Mouse (Mus musculus) adrenal gland, adult 18-20 months (tissue): ENCODE results near the gene Rpp25l. TPM values are rescaled to one million over a fixed set of nuclear protein-coding genes. Genes with fewer than 3 reads are reported as not detected.

Experiments
- DNase-seq, 2 experiments: peaks; one replicate each; pipeline ENCODE4 v3.0.0; 2021 to 2022; ENCODE audit warnings: low spot score in 2 of 2
- total RNA-seq, 2 experiments: library from RNA; stranded (reverse); gene quantifications; 1 replicate in 1 of 2; 2 replicates in 1 of 2; pipeline ENCODE4 v1.2.3; 2021

The Rpp25l gene
- total RNA-seq, 2 experiments from 2014 or later, result 34.3 to 37.0 TPM

- no peak for DNase-seq
Measured at GRCm38 (mm10) chr4:41672522-41672963, 40.8 kb downstream of the Rpp25l start.

- DNase-seq, result no peak
Measured at GRCm38 (mm10) chr4:41671963-41672480, 41.3 kb downstream of the Rpp25l start.

DNA sequence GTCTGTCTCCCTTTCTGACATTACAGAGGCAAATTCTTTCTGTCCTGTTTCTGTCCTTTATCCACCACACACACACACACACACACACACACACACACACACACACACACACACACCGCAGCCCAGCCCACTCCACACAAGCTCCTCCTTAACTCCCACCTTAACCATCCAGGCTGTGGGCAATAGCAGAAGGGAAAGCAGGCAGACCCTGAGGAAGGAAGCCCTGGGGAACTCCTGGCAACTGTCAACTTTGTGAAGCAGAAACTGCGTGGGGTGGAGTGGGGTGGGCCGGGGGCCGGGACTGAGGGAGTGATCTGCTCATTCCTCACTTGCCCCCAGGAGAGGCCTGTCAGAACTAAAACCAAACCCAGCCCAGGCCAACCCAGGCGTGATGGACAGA lies 41.8 kb downstream of the Rpp25l start:
- DNase-seq, result no peak

GRCm38 (mm10) chr4:41670836-41671235 lies 42.5 kb downstream of the Rpp25l start:
- no peak for DNase-seq

- DNase-seq, result no peak
Measured at GRCm38 (mm10) chr4:41666646-41667045, 46.7 kb downstream of the Rpp25l start.

GRCm38 (mm10) chr4:41665009-41665675 lies 48.2 kb downstream of the Rpp25l start:
- DNase-seq, result no peak

DNA sequence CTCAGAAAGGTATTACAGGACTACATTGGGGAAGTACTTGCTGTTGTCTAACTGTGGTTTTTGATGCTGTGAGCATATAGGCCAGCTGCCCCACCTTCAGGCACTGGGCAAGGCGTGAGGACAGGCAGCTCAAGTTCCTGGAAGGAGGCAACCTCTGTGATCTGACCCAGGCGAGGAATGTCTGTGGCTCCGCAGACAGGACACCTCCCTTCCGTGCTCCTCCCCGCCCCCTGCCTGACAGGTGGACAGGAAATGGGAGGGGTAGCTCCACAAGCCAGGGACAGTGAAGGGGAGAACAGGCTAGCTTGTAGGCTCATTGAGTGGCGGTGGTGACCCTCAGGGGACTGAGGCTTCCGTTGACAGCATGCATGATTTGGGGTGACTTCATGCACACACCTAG lies 48.8 kb downstream of the Rpp25l start:
- no peak for DNase-seq

- DNase-seq, result no peak
Measured at GRCm38 (mm10) chr4:41663614-41664013, 49.7 kb downstream of the Rpp25l start.

DNA sequence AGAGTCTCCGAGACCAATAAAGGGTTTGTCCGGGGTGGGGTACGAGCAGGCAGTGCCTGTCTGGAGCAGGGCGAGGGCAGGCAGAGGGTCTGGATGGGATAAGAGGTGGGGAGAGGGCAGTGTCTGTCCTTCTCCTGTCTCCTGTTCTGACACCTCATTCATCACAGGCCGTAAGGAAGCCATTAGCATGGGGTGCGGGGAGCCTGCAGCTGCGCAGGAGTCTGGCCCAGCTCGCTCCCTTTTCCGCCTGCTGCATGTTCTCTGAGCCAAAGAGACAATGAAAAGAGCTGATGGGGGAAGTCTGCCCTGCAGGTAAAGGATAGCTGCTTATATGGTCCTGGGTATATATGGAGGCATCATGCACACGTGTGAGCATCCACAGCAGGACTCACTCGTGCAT lies 50.6 kb downstream of the Rpp25l start:
- no peak for DNase-seq

Other genes starting within 250 kb of the Rpp25l start
- under 1 TPM; 0.90 to 0.93 TPM for gene Kif24, start 248.6 kb downstream of the Rpp25l start, total RNA-seq
- 10 to 100 TPM; 25.6 to 27.0 TPM for gene Nudt2, start 248.4 kb downstream of the Rpp25l start, total RNA-seq
- gene AI464131, start 210.5 kb downstream of the Rpp25l start, total RNA-seq, result 10 to 100 TPM; 11.6 to 12.4 TPM
- gene 1110017D15Rik, start 196.2 kb downstream of the Rpp25l start, total RNA-seq, result 1 to 10 TPM in 1 of 2 experiments, under 1 TPM in 1; 0.60 to 1.1 TPM
- 10 to 100 TPM; 15.7 to 20.2 TPM for gene Fam219a, start 144.0 kb downstream of the Rpp25l start, total RNA-seq
- gene Dnaic1, start 143.8 kb downstream of the Rpp25l start, total RNA-seq, result not detected
- 1 to 10 TPM; 2.3 to 4.1 TPM for gene Enho, start 73.2 kb downstream of the Rpp25l start, total RNA-seq
- gene Cntfr, start 16.4 kb downstream of the Rpp25l start, total RNA-seq, result 10 to 100 TPM; 36.2 to 36.6 TPM
- 10 to 100 TPM; 83.8 to 95.0 TPM for gene Il11ra1, start 13.5 kb downstream of the Rpp25l start, total RNA-seq
- gene Dctn3, start 9.6 kb upstream of the Rpp25l start, total RNA-seq, result 100 to 1,000 TPM; 115 to 123 TPM
- gene Arid3c, start 17.6 kb upstream of the Rpp25l start, total RNA-seq, result not detected
- gene Galt, start 41.7 kb upstream of the Rpp25l start, total RNA-seq, result 10 to 100 TPM; 37.8 to 39.6 TPM
- 10 to 100 TPM; 75.2 to 77.2 TPM for gene Sigmar1, start 42.6 kb upstream of the Rpp25l start, total RNA-seq
- gene Ccl27a, start 60.7 kb upstream of the Rpp25l start, total RNA-seq, result 10 to 100 TPM; 40.1 to 40.4 TPM
- gene Gm21541, start 190.1 kb upstream of the Rpp25l start, total RNA-seq, result not detected
- 1 to 10 TPM; 4.6 to 6.3 TPM for gene Gm20878, start 228.0 kb upstream of the Rpp25l start, total RNA-seq